Mouse (Mus musculus) right cerebral cortex, adult 2 months (tissue): ENCODE results near the gene Cd44.

Experiments
- DNase-seq, 2 experiments: peaks; one replicate each; pipeline ENCODE4 v3.0.0; 2021 to 2022; ENCODE audit warnings: low spot score in 2 of 2

Gene Cd44

DNA sequence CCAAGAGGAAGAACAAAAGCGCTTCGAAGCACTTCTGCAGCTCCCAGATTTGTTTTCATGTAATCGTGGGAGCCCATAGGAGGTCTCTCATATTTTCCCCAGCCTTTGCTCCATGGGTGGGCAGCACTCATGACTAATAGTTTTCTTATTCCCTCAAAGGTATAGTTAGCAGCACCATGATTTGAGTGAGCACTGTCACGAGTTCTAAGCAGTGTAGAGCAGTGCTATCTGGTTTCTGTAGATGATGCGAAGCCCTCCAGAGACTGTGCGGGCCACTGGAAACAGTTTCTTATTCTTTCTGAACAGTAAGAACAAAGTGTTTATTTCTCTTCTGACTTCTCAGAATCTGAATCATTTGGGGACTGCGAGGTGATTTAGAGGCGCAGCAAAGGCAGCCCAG is 80.7 kb downstream of the Cd44 start:
- no peak for DNase-seq

DNA sequence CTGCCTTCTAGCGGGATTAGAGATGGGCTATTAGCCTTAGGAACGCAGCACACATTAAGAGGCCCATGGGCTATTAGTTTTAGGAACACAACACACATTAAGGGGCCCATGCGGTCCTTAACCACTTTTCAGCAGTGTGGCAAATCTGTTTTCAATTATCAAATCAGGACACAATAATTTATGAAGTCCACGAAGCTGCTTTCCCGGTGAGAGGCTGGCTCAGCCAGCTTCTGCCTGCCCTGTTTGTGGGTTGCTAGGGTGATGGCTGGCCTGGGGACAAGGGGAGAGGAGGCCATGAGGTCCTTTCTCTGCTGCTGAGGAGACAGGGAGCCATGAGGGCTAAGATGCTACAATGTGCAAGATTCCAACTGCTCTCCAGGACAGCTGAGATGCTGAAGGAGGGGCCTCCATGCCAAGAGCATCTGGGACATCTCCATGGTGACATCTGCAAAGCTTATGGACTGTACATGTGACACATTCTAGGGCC is 81.2 kb downstream of the Cd44 start:
- no peak for DNase-seq

DNA sequence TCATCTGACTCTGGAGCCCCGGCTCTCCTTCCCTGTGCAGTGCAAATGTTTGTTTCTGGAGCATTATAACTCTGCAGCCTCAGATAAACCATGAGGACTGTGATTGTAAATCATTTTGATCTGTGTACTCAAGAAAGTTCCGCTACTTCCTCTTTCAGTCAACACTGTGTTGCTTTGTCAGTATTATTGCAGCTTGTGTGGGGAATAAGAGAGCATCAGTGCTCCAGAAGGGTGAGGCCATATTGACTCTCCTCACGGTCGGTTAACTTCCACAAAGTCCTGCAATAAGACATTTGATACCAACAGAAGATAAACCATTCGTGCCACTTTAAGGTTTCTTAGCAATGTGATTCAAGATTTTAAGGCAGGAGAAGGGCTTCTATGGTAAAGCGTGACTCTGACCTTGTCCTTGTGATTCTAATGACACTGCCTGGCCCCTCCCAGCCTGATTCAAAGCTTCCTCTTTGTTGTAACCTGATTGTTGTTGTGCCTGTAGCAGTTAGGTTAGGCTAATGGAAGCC is 86.1 kb downstream of the Cd44 start:
- no peak for DNase-seq

DNA sequence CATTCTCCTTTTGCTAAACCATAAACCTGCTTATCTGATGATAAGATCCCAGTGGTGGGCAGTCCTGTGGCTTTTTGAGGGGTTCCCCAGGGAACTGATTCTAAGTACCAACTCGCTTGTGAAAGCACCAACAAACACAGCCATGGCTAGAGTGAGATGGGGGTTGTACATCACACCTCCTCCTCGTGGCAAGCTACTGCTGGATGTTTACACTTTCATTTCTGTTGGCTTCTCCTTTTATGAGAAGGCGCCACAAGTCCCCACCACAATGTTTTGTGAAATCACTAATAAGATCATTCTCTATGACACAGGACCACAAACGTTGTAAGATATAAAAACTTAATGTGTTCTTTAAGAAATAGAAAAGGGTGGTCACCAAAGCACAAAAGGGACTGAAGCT is 88.7 kb downstream of the Cd44 start:
- no peak for DNase-seq

DNA sequence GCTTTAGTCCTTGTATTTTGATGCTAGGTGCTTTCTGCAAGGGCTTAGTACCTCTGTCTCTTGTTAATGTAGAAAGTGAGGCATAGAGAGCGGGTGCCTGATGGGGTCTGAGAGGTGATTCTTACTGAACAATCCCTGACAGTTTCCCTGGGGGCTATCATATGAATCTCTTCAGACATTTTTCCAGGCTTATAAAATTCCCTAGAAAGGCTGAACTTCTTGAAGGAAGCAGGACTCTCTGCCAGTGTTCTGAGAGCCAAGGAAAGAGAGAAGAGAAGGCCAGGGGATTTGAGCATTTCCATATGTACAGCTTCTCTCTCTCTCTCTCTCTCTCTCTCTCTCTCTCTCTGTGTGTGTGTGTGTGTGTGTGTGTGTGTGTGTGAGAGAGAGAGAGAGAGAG is 92.0 kb downstream of the Cd44 start:
- no peak for DNase-seq

DNA sequence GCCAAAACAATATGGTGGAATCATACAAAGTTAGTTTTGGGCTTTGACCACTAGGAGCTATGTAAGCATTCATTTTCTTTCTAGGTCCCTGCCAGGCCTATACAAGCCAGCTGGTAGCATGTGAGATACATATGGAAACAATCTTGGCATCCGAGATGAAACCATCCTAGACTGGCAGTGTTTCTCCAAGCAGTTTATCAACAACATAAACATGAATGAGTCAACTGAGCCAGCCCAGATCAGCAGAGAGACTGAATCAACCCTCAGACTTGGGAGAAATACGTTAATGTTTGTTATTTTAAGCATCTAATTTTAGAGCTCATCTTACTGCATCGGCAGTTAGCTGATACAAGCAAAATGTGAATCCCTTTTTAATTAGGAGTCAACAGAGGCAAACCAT is 93.8 kb downstream of the Cd44 start:
- DNase-seq: no peak

DNA sequence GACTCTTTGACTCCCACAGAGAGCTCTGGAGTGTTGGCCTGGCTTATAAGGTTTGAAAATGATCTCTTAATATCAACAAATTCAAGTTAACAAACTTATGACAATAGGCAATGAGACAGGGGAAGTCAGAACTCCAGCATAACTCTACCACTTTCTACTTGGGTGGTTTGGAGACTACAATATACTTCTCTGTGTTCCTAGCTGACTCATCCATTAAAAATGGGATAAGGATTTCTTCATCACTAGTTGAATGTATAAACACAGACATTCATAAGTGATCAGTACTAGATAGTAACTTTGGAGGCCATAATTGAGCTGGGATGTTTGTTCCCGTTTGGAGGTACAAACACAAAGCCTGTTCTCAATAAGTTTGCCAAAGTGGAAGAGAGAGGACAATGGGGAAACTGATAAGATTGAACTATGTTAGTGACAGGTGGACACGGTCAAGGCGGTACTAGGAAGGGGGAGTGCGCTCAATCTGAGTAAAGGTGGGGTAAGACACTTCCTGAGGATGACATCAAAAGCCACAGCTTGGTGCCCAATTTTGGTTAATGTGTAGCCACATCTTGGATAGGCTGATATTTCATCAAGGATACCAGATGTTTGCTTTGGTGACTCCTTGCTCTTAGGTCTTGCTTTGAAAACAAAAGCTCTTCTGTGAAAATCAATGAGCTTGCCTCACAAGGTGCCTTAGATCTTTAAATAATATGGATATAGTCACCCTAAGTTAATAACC is 95.5 kb downstream of the Cd44 start:
- no peak for DNase-seq

DNA sequence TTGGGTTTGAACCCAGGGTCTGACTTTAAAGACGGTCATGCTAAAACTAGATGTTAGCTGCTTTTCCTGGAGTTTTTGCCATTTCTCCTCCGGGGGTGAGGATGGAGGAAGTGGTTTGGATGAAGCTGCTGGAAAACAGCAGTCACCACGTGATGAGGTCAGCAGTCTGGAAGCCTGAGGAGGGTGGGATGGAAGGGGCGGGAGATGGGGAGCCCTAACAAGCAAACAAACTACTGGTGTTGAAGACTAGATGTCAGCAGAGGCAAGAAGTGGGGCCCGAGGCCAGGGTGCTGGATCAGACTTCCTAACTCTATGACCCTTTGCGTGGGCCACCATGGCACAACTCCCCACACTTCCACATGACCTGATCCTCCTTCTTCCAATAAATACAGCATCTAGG is 96.2 kb downstream of the Cd44 start:
- DNase-seq: no peak

DNA sequence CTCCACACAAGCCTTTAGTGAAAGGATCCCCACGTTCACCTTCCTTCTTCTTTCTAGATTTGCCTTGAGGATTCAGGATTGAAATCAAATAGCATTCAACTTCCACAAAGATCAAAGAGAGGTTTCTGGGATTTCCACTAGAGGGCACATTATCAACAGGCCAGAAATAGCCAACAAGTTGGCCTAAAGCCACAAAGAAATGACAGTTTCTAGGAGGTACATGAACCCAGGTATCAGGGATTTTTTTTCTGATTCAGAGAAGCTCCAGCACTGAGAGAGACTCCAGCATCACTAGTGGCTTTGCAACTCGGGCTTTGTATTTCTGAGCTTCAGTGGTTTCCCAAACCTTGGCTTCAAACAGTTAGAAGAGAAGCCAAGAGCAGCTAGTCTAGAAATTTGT is 97.4 kb downstream of the Cd44 start:
- no peak for DNase-seq

DNA sequence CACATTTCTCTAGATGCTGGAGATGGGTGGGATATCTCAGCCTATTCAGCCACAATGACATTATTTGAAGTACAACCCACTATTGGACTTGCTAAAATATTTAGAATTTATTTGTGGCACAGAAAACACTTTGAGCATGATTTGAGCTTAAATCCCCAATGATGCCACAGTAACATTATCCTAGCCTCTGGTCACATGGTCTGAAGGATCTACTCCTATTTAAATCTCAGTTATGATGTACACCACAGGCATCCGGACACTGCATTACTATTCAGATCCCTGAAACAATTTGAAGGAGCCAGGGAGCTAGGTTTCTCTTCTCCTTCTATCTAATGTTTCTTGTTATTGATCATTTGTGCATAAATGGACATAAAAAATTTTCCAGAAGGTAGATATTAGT is 99.6 kb downstream of the Cd44 start:
- DNase-seq: no peak

DNA sequence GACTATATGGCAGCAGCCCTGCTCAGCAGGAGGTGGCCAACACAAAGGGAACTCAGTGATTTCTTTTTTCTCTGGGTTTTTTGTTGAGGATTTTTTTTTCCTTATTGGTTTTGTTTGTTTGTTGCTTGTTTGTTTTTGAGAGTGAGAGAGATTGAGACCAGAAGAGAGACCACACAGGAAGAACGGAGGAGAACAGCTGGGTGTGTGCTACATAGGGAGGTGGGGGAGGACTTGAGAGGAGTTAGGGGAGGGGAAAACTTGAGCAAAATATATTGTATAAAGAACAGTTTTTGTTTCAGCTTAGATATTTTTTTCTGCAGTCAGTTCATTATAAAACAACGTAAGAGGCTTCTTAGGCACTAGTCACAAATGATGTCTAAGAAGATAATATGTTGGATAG is 103.3 kb downstream of the Cd44 start:
- no peak for DNase-seq

DNA sequence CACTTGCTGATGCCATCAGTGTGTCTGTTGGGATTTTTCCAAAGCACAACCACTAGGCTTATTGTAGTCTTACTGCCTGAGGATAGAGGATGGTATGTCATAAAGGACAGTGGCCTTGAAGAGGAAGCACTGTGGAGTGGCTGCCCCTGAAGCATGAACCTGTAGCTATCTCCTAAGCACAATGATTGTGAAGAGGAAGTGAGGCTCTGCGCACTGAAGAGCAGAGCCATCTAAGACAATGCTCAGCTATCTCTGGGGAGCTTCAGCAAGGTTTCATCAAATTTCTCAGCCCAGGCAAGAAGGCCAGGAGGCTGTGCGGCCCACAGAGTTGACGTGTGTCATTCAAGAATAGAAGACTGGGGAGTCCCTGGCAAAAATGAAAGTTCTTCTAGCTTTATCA is 106.4 kb downstream of the Cd44 start:
- DNase-seq: no peak

DNA sequence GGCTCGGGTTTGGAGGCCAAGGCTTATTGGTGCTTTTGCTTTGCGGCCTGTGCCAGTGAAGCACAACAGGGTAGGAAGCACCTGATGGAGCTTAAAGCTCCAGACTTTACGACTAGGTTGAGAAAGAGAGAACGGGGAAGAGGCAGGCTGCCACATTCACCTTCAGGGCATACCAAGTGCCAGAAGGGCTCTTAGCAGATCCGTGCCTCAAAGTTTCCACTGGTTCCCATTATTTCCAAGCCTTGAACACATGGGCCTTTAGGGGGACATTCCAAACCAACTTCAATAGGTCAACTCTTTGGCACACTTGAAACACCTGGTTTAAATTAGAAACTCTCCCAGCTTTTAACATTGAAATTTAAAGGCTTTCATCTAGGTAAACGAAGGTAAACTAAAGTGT is 108.7 kb downstream of the Cd44 start:
- DNase-seq: no peak

DNA sequence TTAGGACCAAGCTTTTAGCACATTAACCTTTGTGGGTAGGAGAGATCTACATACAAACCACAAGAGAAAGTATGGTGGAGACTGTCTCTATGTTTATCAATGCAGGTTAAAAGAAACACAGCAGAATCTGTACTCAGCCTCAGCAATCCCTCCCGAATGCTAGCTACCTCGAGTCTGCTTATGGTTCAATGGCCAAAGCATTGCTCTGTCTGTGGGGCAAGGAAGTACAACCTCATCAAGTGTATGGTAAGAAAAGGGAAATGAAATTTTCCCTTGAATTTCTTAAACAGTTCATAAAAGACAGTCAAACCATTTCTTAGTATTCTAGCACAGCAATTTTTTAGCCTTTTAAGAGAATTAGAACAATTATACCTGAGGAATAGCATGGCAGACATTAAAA is 109.8 kb downstream of the Cd44 start:
- DNase-seq: no peak

DNA sequence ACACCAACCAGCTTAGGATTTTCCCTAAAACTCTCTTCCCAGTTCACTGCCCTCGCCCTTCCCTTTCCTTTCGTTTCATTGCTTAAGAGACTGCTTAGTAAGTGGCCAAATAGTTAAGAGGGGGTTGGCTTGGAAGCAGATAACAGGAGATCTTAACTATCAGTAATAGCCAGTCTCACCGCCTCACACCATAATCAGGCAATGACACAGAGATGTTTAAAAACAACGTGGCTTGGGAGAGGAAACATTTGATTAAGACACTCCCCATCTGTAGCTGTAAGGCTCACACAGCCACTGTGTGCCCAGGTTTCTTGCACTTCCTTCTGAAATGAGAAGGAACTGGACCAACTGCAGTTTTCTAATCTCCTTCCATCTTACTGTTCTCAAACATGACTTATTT is 115.8 kb downstream of the Cd44 start:
- DNase-seq: no peak

DNA sequence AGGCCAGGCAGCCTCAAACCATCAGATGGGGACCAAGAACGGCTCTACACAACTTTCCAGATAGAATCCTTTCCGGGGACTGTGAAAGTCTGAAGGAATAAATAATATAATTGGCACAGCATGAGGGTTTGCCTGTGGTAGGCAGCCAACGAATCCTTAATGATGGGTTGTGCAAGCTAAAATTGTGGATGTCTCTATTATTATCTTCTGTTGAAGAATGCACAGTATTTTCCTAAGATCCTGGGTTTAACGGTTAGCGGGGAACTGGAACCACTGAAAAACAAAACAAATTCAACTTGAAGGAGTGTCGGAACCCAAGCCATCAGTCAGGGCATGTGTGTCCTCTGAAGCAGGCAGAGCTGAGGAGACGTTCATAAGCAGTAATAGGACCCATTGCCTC is 118.7 kb downstream of the Cd44 start:
- no peak for DNase-seq

DNA sequence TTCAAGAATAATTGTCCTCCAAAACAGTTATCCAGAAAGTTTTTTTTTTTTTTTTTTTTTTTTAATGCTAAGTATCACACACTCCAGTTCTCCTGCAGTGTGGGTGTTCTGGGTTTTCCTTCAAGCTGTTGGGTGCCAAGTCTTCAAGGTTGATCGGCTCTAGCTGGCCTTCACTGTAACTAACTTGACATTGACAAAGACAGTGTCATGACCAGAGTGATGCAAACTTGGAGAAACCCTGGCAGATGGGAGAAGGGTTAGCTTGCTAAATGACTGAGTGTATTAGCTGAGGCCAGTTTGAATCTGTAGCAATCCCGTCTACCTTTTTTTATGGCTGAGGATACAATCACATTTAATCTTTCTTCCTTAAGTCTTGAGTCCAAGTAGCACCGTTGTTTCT is 123.3 kb downstream of the Cd44 start:
- DNase-seq: no peak

DNA sequence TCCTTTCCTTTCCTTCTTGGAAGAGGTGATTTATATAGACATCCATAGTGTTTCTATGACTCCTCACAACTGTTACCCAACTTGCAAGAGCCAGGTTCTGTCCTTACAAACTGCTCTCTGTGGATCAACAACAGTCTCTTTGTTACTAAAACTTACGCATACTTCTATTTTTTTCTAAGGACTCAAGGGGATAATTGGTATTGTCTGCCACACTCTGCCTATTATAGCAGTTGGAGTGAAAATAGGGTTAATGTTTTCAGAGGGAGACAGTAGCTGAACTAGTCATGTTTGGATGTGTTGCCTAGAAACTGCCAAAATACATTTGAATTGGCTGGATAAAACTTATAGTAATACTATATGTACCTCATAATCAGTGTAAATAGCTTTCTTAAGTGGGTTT is 125.9 kb downstream of the Cd44 start:
- DNase-seq: no peak

DNA sequence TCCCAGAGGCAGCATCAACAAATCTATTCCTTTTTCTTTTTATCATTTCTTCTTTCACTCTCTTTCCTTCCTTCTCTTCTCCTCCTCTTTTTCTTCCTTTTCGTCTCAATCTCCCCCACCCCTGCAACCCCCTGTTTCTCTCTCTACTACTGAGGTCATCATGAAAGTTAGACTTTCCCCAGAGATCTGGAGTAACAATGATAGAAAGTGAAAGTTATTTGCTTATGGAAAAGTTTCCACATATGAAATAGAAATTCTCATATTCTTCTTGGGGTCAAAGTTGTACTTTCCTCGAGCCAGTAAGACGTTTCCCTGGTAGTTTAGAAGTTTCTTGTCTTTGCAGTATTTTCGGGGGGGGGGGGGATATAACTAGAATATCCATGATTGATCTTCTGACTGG is 126.8 kb downstream of the Cd44 start:
- no peak for DNase-seq

DNA sequence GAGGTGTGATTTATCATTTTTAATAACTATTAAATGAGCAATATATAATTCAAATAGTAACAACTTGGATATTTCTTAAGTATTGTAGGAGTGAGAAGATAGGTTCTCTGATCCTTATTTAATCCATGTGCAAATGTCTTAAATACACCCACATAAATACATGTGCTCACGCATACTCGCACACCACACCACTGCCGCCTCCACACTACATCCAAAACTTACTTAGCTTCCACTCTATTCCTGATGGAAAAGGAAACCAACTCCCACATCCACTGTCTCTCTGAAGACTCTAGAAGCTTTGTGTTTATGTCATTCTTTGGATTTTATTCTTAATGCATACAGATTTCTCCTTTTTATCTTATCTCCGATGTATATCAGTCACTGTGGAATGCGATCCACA is 129.2 kb downstream of the Cd44 start:
- DNase-seq: peak in 1 of 2 experiments; percentile 32

DNA sequence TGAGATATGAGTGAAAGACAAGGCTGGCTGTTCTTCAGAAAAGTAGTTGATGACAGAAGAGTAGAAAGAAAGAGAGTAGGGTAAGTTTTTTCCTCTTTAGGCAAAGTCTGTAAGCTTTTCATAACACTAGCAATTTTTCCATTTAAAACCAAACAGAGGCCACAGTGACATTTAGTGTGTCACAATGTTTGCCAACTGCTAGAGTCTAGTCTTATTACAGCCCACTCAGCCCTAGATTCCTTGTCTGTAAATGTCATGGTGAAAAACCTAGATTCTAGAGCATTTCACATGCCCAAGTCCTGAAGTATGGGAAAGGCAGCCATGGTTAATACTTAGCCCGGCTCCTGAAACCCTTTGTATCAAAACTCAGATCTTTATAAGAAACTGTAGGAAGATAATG is 130.2 kb downstream of the Cd44 start:
- no peak for DNase-seq

DNA sequence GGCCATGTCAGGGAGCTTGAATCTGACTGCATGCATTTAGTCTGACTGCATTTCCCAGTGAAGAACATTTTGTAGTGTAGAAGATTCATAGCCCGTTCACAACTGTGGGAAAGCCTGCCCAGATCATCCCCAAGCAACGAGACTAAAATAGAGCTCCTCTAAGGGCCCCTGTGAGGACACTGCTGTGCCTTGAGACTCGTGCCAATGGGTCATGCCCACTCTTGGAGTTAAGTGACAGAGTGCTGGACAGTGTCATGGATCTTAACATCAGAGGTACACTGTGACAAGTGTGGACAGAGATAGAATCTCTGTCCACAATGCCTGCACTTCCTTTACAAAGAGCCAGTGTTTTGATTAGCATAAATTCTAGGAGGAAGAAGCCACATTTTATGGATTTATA is 133.2 kb downstream of the Cd44 start:
- DNase-seq: no peak

DNA sequence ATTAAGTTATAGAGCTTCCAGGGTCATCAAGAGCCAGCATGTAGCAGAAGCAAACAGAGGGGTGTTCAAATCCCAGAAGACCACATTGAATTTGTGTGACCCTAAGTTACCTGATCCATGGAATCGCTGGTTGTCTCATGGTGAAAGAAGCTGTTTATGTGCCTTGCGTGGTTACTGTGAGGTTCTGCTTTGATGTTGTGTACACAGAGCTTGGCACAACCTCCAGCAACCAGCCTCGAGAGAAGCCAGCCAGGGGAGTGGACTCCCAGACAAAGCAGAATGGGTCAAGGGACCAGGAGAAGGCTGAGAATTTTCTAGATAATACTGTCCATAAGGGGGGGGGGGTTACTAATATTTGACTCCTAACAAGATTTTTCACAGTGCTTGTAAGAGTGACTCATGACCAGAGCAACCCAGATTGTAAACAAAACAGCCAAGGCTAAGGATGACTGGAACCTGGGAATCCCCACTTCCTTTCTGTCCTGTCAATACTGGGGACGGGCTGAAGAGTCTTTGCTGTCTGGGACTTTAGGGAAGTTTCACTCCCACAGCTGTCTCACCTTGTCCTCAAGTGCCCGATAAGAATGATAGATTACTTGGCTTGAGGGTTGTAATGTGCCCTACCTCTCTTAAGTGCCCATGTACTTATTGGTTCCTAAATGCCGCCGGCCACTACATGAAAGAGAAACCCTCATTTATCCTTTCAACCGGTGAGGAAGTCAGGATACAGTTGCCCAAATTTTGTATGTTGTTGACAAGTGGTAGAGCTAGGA is 136.7 kb downstream of the Cd44 start:
- DNase-seq: no peak
